Mouse (Mus musculus) neural tube, embryonic 10.5 days (tissue): ENCODE measurements around the gene C1qbp.

Source experiments
- DNase-seq: peaks from one replicate; pipeline ENCODE4 v3.0.0-alpha.2; 2017; ENCODE audit warnings: low spot score; ENCODE audit errors: extremely low spot score

C1qbp gene

GRCm38 (mm10) chr11:70973947-70974346 lies 8.9 kb downstream of the C1qbp start:
- no peak for DNase-seq

- DNase-seq: no peak
Observed at GRCm38 (mm10) chr11:70972586-70972985, 10.2 kb downstream of the C1qbp start.

- DNase-seq: no peak
Observed at GRCm38 (mm10) chr11:70970560-70971540, 12.0 kb downstream of the C1qbp start.

GRCm38 (mm10) chr11:70969821-70970559 lies 12.8 kb downstream of the C1qbp start, which contains the start of the genes Nup88 and Rpain:
TSS of gene Nup88 (minus strand) at chr11:70969973.
TSS of gene Rpain (plus strand) at chr11:70970213.
- DNase-seq: peak; percentile 90

- DNase-seq: no peak
Observed at GRCm38 (mm10) chr11:70969271-70969794, 13.5 kb downstream of the C1qbp start.

- no peak for DNase-seq
Observed at GRCm38 (mm10) chr11:70964222-70964907, 18.5 kb downstream of the C1qbp start.

- DNase-seq: no peak
Observed at GRCm38 (mm10) chr11:70960786-70961554, 21.9 kb downstream of the C1qbp start.

- no peak for DNase-seq
Observed at GRCm38 (mm10) chr11:70954711-70955110, 28.1 kb downstream of the C1qbp start.

GRCm38 (mm10) chr11:70944935-70945817 lies 37.6 kb downstream of the C1qbp start:
- DNase-seq: no peak

- no peak for DNase-seq
Observed at GRCm38 (mm10) chr11:70943651-70944050, 39.2 kb downstream of the C1qbp start.

- DNase-seq: no peak
Observed at GRCm38 (mm10) chr11:70942596-70942995, 40.2 kb downstream of the C1qbp start.

- DNase-seq: no peak
Observed at GRCm38 (mm10) chr11:70935316-70935715, 47.5 kb downstream of the C1qbp start.

- DNase-seq: no peak
Observed at GRCm38 (mm10) chr11:70931461-70931860, 51.4 kb downstream of the C1qbp start.
